Mouse (Mus musculus) mouse trophoblast stem cell (cell line): Measurements from ENCODE around the gene Nat8f3.
"Not testable (repeated sequence)": the region's sequence is repeated elsewhere in the genome, so short reads cannot be mapped to it uniquely, and the experiment has no call there.

Experiments used
- in situ Hi-C, 2 experiments: fragments of 300-500 bp; cut with MseI, MboI; formaldehyde crosslinking; loops; 2 replicates in 1 of 2; 3 replicates in 1 of 2; pipeline ENCODE4 v1.15.1; 2025

Nat8f3 gene

GRCm38 (mm10) chr6:85765532-85765931 is at the start of gene Nat8f3:
Nat8f3 (minus strand) TSS chr6:85765754.
- in situ Hi-C loops: not testable (repeated sequence)

GRCm38 (mm10) chr6:85813339-85813738 is 47.8 kb upstream of the Nat8f3 start:
- in situ Hi-C loops: no loop called here

GRCm38 (mm10) chr6:85810942-85811537 is 45.5 kb upstream of the Nat8f3 start:
- in situ Hi-C loops: not testable (repeated sequence)

GRCm38 (mm10) chr6:85810514-85810913 is 45.0 kb upstream of the Nat8f3 start:
- in situ Hi-C loops: not testable (repeated sequence)

- in situ Hi-C loops: not testable (repeated sequence)
Measured at GRCm38 (mm10) chr6:85809784-85810183, 44.2 kb upstream of the Nat8f3 start.

- in situ Hi-C loops: not testable (repeated sequence)
Measured at GRCm38 (mm10) chr6:85803180-85803579, 37.6 kb upstream of the Nat8f3 start.

- in situ Hi-C loops: not testable (repeated sequence)
Measured at GRCm38 (mm10) chr6:85763127-85764070, 2.2 kb downstream of the Nat8f3 start.

- in situ Hi-C loops: not testable (repeated sequence)
Measured at GRCm38 (mm10) chr6:85762678-85763077, 2.9 kb downstream of the Nat8f3 start.

- in situ Hi-C loops: not testable (repeated sequence)
Measured at GRCm38 (mm10) chr6:85755705-85756249, 9.8 kb downstream of the Nat8f3 start.

- in situ Hi-C loops: not testable (repeated sequence)
Measured at GRCm38 (mm10) chr6:85713105-85713504, 52.4 kb downstream of the Nat8f3 start, which contains the start of gene Nat8f7. Nat8f7 (minus strand) TSS chr6:85713205.

GRCm38 (mm10) chr6:85709607-85710006 is 55.9 kb downstream of the Nat8f3 start:
- in situ Hi-C loops: not testable (repeated sequence)

- in situ Hi-C loops: not testable (repeated sequence)
Measured at GRCm38 (mm10) chr6:85709206-85709605, 56.3 kb downstream of the Nat8f3 start.

GRCm38 (mm10) chr6:85701943-85702342 is 63.6 kb downstream of the Nat8f3 start:
- in situ Hi-C loops: not testable (repeated sequence)
